Mouse (Mus musculus) heart, postnatal 0 days (tissue): ENCODE results near the gene Nos1ap.

Source experiments
- CTCF ChIP-seq: IDR thresholded peaks from 2 replicates; pipeline ENCODE4 v1.5.1; 2016; ENCODE audit warnings: antibody characterized with exemption, control low read depth, low read depth
- EP300 ChIP-seq: IDR thresholded peaks from 2 replicates; pipeline ENCODE4 v1.6.1; 2016; ENCODE audit warnings: antibody characterized with exemption, low read depth

DNA sequence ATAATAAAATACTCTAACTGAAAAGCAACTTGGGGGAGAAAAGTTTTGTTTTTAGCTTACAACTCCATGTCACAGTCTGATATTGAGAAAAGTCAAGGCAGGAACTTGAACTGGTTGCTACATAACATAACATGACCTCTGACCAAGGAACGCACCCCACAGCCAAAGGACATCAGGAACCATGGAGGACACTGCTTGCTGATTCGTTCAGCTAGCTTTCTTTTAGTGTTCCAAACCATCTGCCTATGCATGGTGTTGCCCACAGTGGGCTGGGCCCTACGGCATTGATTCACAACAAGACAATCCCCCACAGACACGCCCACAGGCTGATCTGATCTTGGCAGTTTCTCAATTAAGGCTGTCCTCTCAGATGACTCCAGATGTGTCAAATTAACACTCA lies 167.5 kb downstream of the Nos1ap start:
- no peak for TF ChIP-seq CTCF
- TF ChIP-seq EP300: no peak
